Mouse (Mus musculus) v-Abl transformed pro-B cells (cell line): ENCODE results near the gene St6galnac3.

Experiments
- in situ Hi-C, 2 experiments: fragments of 400-800 bp; cut with MboI; formaldehyde crosslinking; loops; one replicate each; pipeline ENCODE4 v1.15.1; 2025; ENCODE audit not compliant: unreplicated experiment in 2 of 2

Gene St6galnac3

GRCm38 (mm10) chr3:153605089-153605766 lies 119.7 kb downstream of the St6galnac3 start:
- in situ Hi-C loops: no loop called here

GRCm38 (mm10) chr3:153599179-153599578 lies 125.8 kb downstream of the St6galnac3 start:
- in situ Hi-C loops: no loop called here

- in situ Hi-C loops: no loop called here
Measured at GRCm38 (mm10) chr3:153598631-153599030, 126.3 kb downstream of the St6galnac3 start.

- in situ Hi-C loops: no loop called here
Measured at GRCm38 (mm10) chr3:153594531-153594930, 130.4 kb downstream of the St6galnac3 start.

GRCm38 (mm10) chr3:153593978-153594377 lies 131.0 kb downstream of the St6galnac3 start:
- in situ Hi-C loops: no loop called here

- in situ Hi-C loops: no loop called here
Measured at GRCm38 (mm10) chr3:153593103-153593502, 131.9 kb downstream of the St6galnac3 start.

GRCm38 (mm10) chr3:153587594-153587993 lies 137.4 kb downstream of the St6galnac3 start:
- in situ Hi-C loops: no loop called here

- in situ Hi-C loops: no loop called here
Measured at GRCm38 (mm10) chr3:153584836-153585235, 140.1 kb downstream of the St6galnac3 start.

- in situ Hi-C loops: no loop called here
Measured at GRCm38 (mm10) chr3:153582065-153582464, 142.9 kb downstream of the St6galnac3 start.

GRCm38 (mm10) chr3:153580625-153581024 lies 144.3 kb downstream of the St6galnac3 start:
- in situ Hi-C loops: no loop called here

GRCm38 (mm10) chr3:153580136-153580535 lies 144.8 kb downstream of the St6galnac3 start:
- in situ Hi-C loops: no loop called here

GRCm38 (mm10) chr3:153577286-153577685 lies 147.7 kb downstream of the St6galnac3 start:
- in situ Hi-C loops: no loop called here

GRCm38 (mm10) chr3:153571152-153571551 lies 153.8 kb downstream of the St6galnac3 start:
- in situ Hi-C loops: no loop called here

GRCm38 (mm10) chr3:153568815-153569214 lies 156.2 kb downstream of the St6galnac3 start:
- in situ Hi-C loops: no loop called here

- in situ Hi-C loops: no loop called here
Measured at GRCm38 (mm10) chr3:153567913-153568312, 157.1 kb downstream of the St6galnac3 start.

- in situ Hi-C loops: no loop called here
Measured at GRCm38 (mm10) chr3:153567512-153567911, 157.5 kb downstream of the St6galnac3 start.

- in situ Hi-C loops: no loop called here
Measured at GRCm38 (mm10) chr3:153566100-153566499, 158.9 kb downstream of the St6galnac3 start.

- in situ Hi-C loops: no loop called here
Measured at GRCm38 (mm10) chr3:153560897-153561296, 164.1 kb downstream of the St6galnac3 start.

GRCm38 (mm10) chr3:153559586-153559985 lies 165.4 kb downstream of the St6galnac3 start:
- in situ Hi-C loops: no loop called here

GRCm38 (mm10) chr3:153556621-153557020 lies 168.4 kb downstream of the St6galnac3 start:
- in situ Hi-C loops: no loop called here

- in situ Hi-C loops: no loop called here
Measured at GRCm38 (mm10) chr3:153553712-153554111, 171.3 kb downstream of the St6galnac3 start.

- in situ Hi-C loops: no loop called here
Measured at GRCm38 (mm10) chr3:153553226-153553625, 171.7 kb downstream of the St6galnac3 start.
